Comparison of ENCODE assay signal across 12 mouse cellular contexts in genomic region chr2:135278506-135278905, GRCm38 (mm10).
A peak's percentile ranks its signal among the peaks of the same experiment; 100 is the strongest.
DNase-seq lines count a peak whose midpoint lies in the region; ATAC-seq lines count a peak whose summit lies in the region.
"Had no signal": no experiment of that assay in that cellular context is flagged by ENCODE, and none has a peak within 500 bp of the region (broad histone marks: within the 10 kb centered on the region; RNA-seq: fewer than 3 reads in every experiment).

No protein-coding gene starts in this region.

- no peak overlapping the region for H3K4me3 ChIP-seq in forebrain, embryonic 15.5 days
- no peak overlapping the region for H3K4me3 ChIP-seq in forebrain, embryonic 12.5 days (replicated peaks)

- ATAC-seq in forebrain, embryonic 15.5 days (replicated peaks), result peak; percentile 92
- ATAC-seq in forebrain, embryonic 12.5 days (ENCODE audit: low FRiP score), result no peak

- peak overlapping the region; percentile 84 for H3K27ac ChIP-seq in forebrain, embryonic 15.5 days (replicated peaks)
- H3K27ac ChIP-seq in forebrain, embryonic 12.5 days, result no peak overlapping the region
- H3K27ac ChIP-seq: macrophage had no signal

- peak; percentile 39 for DNase-seq in Muller cell, postnatal 12 days (ENCODE audit: inconsistent ontology term)
- DNase-seq in cerebellum, postnatal 14 days, result peak; percentile 65 to 76
- peak; percentile 21 for DNase-seq in left cerebral cortex, adult 11 months (ENCODE audit: low spot score)
- no peak for DNase-seq in embryo, embryonic 9.5 days (ENCODE audit: extremely low spot score)
- no peak for DNase-seq in spleen, adult 12 weeks (ENCODE audit: low spot score)
- DNase-seq in spleen, postnatal 10 days (ENCODE audit: low spot score in 2 of 2), result no peak
- DNase-seq: adrenal gland, postnatal 10 days; gastrocnemius, postnatal 36 days; heart, postnatal 4 days had no signal

- H3K9ac ChIP-seq in forebrain, embryonic 15.5 days (replicated peaks), result no peak overlapping the region
- no peak overlapping the region for H3K9ac ChIP-seq in forebrain, embryonic 12.5 days

- H3K27me3 ChIP-seq in forebrain, embryonic 15.5 days, result no peaks in the 10 kb centered on the region
- no peaks in the 10 kb centered on the region for H3K27me3 ChIP-seq in forebrain, embryonic 12.5 days

- WGBS in forebrain, embryonic 15.5 days, result 42% methylated on average over 3 of the region's 3 CpGs
- WGBS in forebrain, embryonic 12.5 days, result 67% methylated on average over 3 of the region's 3 CpGs

- no peaks in the 10 kb centered on the region for H3K9me3 ChIP-seq in forebrain, embryonic 15.5 days
- no peaks in the 10 kb centered on the region for H3K9me3 ChIP-seq in forebrain, embryonic 12.5 days

- no peak overlapping the region for H3K4me2 ChIP-seq in forebrain, embryonic 15.5 days (replicated peaks)
- no peak overlapping the region for H3K4me2 ChIP-seq in forebrain, embryonic 12.5 days

- no peaks in the 10 kb centered on the region for H3K36me3 ChIP-seq in forebrain, embryonic 15.5 days
- H3K36me3 ChIP-seq in forebrain, embryonic 12.5 days (replicated peaks), result no peaks in the 10 kb centered on the region

- H3K4me1 ChIP-seq in forebrain, embryonic 15.5 days, result peaks cover 13% of the 10 kb centered on the region
- H3K4me1 ChIP-seq in forebrain, embryonic 12.5 days, result no peaks in the 10 kb centered on the region

Comparison
In these comparisons a context has a peak if more than half of its experiments do, and no peak if none do; other contexts are left out.
1. DNase-seq: peak in Muller cell, postnatal 12 days (single experiment), cerebellum, postnatal 14 days (2 of 2) and left cerebral cortex, adult 11 months (single experiment); none in embryo, embryonic 9.5 days (single experiment), spleen, adult 12 weeks (single experiment) and spleen, postnatal 10 days (0 of 2).